ENCODE assay signal across 13 mouse cellular contexts in genomic region chr12:90229062-90229461, GRCm38 (mm10).
"Had no signal": no experiment of that assay in that cellular context is flagged by ENCODE, and none has a peak within 500 bp of the region (broad histone marks: within the 10 kb centered on the region; RNA-seq: fewer than 3 reads in every experiment).

No protein-coding gene starts in this region.

- ATAC-seq: intestine, embryonic 16.5 days; liver, embryonic 12.5 days; midbrain, embryonic 13.5 days had no signal

- H3K4me3 ChIP-seq: left cerebral cortex, adult 2 months; limb, embryonic 10.5 days; liver, embryonic 12.5 days; midbrain, embryonic 13.5 days; stomach, embryonic 15.5 days had no signal

- H3K4me2 ChIP-seq: liver, embryonic 12.5 days; lung, embryonic 14.5 days; midbrain, embryonic 13.5 days; stomach, embryonic 15.5 days had no signal

- H3K27me3 ChIP-seq: liver, embryonic 12.5 days; midbrain, embryonic 13.5 days; stomach, embryonic 15.5 days had no signal

- H3K36me3 ChIP-seq: limb, embryonic 10.5 days; liver, embryonic 12.5 days; midbrain, embryonic 13.5 days; stomach, embryonic 15.5 days had no signal

- H3K9me3 ChIP-seq: limb, embryonic 10.5 days; liver, embryonic 12.5 days; midbrain, embryonic 13.5 days; stomach, embryonic 15.5 days had no signal

- H3K27ac ChIP-seq: left cerebral cortex, adult 2 months; limb, embryonic 10.5 days; liver, embryonic 12.5 days; macrophage; midbrain, embryonic 13.5 days; stomach, embryonic 15.5 days had no signal

- H3K4me1 ChIP-seq: limb, embryonic 10.5 days; liver, embryonic 12.5 days; midbrain, embryonic 13.5 days; stomach, embryonic 15.5 days had no signal

- DNase-seq: kidney, adult 8-10 months; lung, embryonic 14.5 days; lung, postnatal 10 days; right cerebral cortex, postnatal 4 days; thymus, adult 2 months; thymus, postnatal 25 days had no signal

- H3K9ac ChIP-seq: liver, embryonic 12.5 days; lung, embryonic 14.5 days; midbrain, embryonic 13.5 days; stomach, embryonic 15.5 days had no signal
